Mouse (Mus musculus) E14TG2a.4 (cell line): ENCODE measurements around the gene Tsg101.
A peak's percentile ranks its signal among the peaks of the same experiment; 100 is the strongest.

Source experiments
- H3K27me3 ChIP-seq: 2 replicates; pipeline ENCODE4 v1.6.1; 2014; ENCODE audit warnings: low read length, control low read depth; ENCODE audit not compliant: insufficient read depth
- H3K36me3 ChIP-seq: 2 replicates; pipeline ENCODE4 v1.6.1; 2014; ENCODE audit warnings: low read length, control low read depth; ENCODE audit not compliant: insufficient read depth
- H3K4me1 ChIP-seq: replicated peaks from 2 replicates; pipeline ENCODE4 v1.6.1; 2014; ENCODE audit warnings: low read depth, low read length, control low read depth
- H3K4me3 ChIP-seq: replicated peaks from 2 replicates; pipeline ENCODE4 v1.5.1; 2014; ENCODE audit warnings: mild to moderate bottlenecking, low read length
- H3K9me3 ChIP-seq: 2 replicates; pipeline ENCODE4 v1.6.1; 2014; ENCODE audit warnings: low read length, control low read depth
- CTCF ChIP-seq: conservative IDR thresholded peaks from 2 replicates; pipeline ENCODE4 v1.5.1; 2014; ENCODE audit warnings: low read length
- NANOG ChIP-seq: IDR thresholded peaks from 2 replicates; pipeline ENCODE4 v1.6.1; 2014; ENCODE audit warnings: borderline replicate concordance, low read length, mixed read lengths
- POU5F1 ChIP-seq: IDR thresholded peaks from 2 replicates; pipeline ENCODE4 v1.6.1; 2014; ENCODE audit warnings: low read length, borderline replicate concordance

Gene Tsg101

DNA sequence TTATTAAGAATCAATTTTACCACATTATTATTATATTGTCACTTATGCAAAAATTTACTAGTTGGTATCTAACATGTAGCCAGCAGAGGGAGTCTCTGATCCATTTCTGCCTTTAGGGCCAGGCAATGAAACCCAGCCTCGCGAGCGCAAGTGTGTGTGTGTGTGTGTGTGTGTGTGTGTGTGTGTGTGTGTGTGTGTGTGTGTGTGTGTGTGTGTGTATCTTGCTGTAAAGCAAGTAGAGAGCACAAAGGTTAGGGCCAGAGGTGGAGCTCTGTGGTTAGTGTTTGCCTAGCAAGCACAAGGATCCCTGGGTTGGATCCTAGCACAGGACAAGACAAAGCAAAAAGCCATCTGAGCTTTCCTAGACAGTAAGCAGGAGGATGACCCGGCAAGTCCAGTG lies 16.1 kb upstream of the Tsg101 start:
- Histone ChIP-seq H3K9me3 (no peaks in the 10 kb centered on the region), H3K4me1 (no peaks in the 10 kb centered on the region), H3K4me3 (no peak overlapping the region), H3K27me3 (no peaks in the 10 kb centered on the region), H3K36me3 (peaks cover 58% of the 10 kb centered on the region)
- TF ChIP-seq CTCF: 0 out of 2 replicates have a peak, but pooled peaks have one; percentile 4
- no peak for TF ChIP-seq NANOG
- TF ChIP-seq POU5F1: no peak

GRCm38 (mm10) chr7:46934788-46935187 lies 15.0 kb upstream of the Tsg101 start:
- H3K36me3 ChIP-seq: peaks cover 55% of the 10 kb centered on the region
- H3K9me3 ChIP-seq: no peaks in the 10 kb centered on the region
- no peak for TF ChIP-seq CTCF
- TF ChIP-seq POU5F1: no peak
- no peak for TF ChIP-seq NANOG
- H3K4me3 ChIP-seq: no peak overlapping the region
- no peaks in the 10 kb centered on the region for H3K27me3 ChIP-seq
- H3K4me1 ChIP-seq: no peaks in the 10 kb centered on the region

DNA sequence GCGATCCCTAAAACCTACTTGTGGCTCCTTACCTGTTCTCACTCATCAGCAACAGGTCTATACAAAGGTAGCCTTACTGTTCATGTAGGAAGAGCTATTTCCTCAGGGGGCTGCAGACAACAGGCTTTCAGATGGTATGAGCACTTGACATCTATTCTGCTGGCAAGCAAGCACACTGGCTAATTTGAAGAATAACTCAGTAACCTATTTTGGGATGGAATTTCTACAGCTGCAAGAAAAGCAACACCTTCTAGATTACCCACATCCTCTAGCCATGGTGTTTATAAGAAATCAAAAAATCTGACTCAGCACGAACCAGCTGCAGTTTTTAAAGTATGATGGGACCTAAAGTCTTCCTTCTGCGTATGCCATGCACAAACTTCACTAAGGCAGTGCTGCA lies 11.6 kb upstream of the Tsg101 start:
- TF ChIP-seq POU5F1: no peak
- no peak for TF ChIP-seq CTCF
- no peak for TF ChIP-seq NANOG
- Histone ChIP-seq H3K27me3 (no peaks in the 10 kb centered on the region), H3K4me3 (no peak overlapping the region), H3K36me3 (peaks cover 38% of the 10 kb centered on the region), H3K4me1 (no peaks in the 10 kb centered on the region), H3K9me3 (no peaks in the 10 kb centered on the region)

DNA sequence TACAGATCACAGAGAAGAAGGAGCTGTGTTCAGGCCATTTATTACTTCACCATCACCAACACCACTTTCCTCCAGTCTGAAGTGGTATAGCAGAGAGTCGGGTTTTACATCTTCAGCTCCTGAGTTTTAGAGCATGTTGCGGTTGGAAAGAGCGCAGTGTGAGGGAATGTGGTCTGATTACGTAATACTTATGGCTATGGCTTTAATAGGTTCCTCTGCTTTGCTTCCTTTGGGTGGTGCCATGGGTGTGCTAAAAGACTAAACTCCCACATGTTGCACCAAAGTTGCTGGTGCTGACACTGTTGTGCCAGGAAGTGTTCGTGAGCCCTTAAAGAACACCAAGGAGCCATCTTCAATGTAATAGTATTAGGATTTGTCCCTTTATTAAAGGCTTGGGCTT lies 8.5 kb upstream of the Tsg101 start:
- H3K27me3 ChIP-seq: no peaks in the 10 kb centered on the region
- H3K4me1 ChIP-seq: no peaks in the 10 kb centered on the region
- H3K36me3 ChIP-seq: peaks cover 28% of the 10 kb centered on the region
- TF ChIP-seq POU5F1 (no peak), CTCF (no peak), NANOG (no peak)
- H3K4me3 ChIP-seq: no peak overlapping the region
- H3K9me3 ChIP-seq: no peaks in the 10 kb centered on the region

DNA sequence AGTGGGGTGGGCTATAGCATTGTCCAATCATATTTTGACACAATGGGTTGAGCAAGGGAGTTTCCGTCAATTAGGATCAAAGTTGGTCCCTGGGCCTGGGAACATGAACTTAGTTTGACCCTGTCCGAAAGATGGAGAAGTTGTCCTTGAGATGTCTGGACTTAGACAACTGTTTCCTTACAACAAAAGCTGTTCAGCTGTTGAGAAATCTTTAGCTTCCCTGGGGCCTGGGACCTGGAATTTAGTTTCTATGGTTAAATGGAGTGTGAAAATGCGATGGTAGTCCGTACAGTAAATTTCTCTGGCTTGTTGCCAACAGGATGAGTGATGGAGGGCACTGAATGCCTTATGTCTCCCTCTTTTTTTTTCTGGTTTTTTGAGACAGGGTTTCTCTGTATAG lies 2.3 kb upstream of the Tsg101 start:
- peaks cover 35% of the 10 kb centered on the region for H3K4me1 ChIP-seq
- H3K9me3 ChIP-seq: no peaks in the 10 kb centered on the region
- peaks cover 16% of the 10 kb centered on the region for H3K36me3 ChIP-seq
- TF ChIP-seq POU5F1: no peak
- no peak for TF ChIP-seq CTCF
- no peak for TF ChIP-seq NANOG
- H3K4me3 ChIP-seq: no peak overlapping the region
- H3K27me3 ChIP-seq: no peaks in the 10 kb centered on the region

- peaks cover 44% of the 10 kb centered on the region for H3K4me1 ChIP-seq
- peak overlapping the region; percentile 92 for H3K4me3 ChIP-seq
- H3K36me3 ChIP-seq: peaks cover 42% of the 10 kb centered on the region
- no peaks in the 10 kb centered on the region for H3K27me3 ChIP-seq
- no peaks in the 10 kb centered on the region for H3K9me3 ChIP-seq
- TF ChIP-seq CTCF (no peak), POU5F1 (no peak), NANOG (no peak)
Measured at GRCm38 (mm10) chr7:46918678-46919371, 944 bp downstream of the Tsg101 start.

- peaks cover 66% of the 10 kb centered on the region for H3K36me3 ChIP-seq
- H3K27me3 ChIP-seq: no peaks in the 10 kb centered on the region
- H3K4me3 ChIP-seq: no peak overlapping the region
- TF ChIP-seq NANOG (no peak), POU5F1 (no peak), CTCF (no peak)
- H3K4me1 ChIP-seq: peaks cover 36% of the 10 kb centered on the region
- no peaks in the 10 kb centered on the region for H3K9me3 ChIP-seq
Measured at GRCm38 (mm10) chr7:46916376-46916775, 3.4 kb downstream of the Tsg101 start.

DNA sequence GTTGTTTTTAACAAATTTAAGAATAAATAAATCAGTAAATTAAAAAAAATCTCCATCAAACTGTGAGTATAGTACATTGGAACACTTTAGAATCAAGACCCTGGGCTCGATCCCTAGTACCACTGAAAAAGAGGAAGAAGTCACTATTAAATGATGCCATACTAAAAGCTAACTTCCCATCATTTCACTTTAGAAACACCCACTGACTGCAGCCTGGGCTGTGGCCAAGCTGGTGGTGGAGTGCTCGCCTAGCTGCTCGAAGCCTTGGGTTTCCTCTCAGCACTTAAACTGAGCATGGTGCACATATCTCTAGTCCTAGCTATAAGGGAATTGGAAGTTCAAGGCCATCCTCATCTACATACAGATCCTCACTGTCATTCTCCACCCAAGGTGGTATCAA lies 8.5 kb downstream of the Tsg101 start:
- peaks cover under 1% of the 10 kb centered on the region; the same call in 1 of the 2 replicates for H3K4me1 ChIP-seq
- H3K4me3 ChIP-seq: no peak overlapping the region
- peaks cover 96% of the 10 kb centered on the region for H3K36me3 ChIP-seq
- TF ChIP-seq POU5F1 (no peak), NANOG (no peak)
- H3K27me3 ChIP-seq: no peaks in the 10 kb centered on the region
- H3K9me3 ChIP-seq: no peaks in the 10 kb centered on the region

DNA sequence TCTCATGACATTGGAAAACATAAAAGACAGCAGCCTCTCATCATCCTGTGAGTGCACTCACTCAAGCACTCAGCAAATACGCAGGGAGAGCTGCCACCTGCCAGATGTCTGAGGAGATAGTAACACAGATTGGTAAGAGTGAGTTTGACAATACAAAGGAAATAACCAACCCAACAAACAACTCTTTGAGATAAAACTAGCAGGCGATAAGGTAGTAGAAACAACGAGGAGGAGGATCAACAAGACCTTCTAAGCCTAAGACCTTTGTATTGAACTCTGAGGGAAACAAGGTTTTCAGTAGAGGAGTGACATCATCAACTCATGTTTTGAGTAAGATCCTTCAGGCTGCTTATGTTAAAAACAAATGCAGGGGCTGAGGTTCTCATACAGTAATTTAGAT lies 20.4 kb downstream of the Tsg101 start:
- Histone ChIP-seq H3K4me1 (no peaks in the 10 kb centered on the region), H3K9me3 (no peaks in the 10 kb centered on the region), H3K4me3 (no peak overlapping the region), H3K27me3 (no peaks in the 10 kb centered on the region), H3K36me3 (peaks cover 78% of the 10 kb centered on the region)
- TF ChIP-seq POU5F1 (no peak), CTCF (no peak), NANOG (no peak)

DNA sequence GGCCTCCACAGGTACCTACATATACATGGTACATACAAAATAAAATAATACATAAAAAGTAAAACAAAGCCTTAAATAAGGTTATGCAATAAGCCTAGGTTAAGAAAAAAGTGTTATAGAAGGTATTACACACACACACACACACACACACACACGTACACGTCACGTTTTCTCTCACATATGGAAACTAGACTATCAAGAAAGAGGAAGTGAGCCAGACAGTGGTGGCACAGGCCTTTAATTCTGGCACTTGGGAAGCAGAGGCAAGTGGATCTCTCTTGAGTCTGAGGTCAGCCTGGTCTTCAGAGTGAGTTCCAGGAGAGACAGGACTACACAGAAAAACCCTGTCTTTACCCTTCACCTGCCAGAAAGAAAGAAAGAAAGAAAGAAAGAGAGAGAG lies 24.3 kb downstream of the Tsg101 start:
- Histone ChIP-seq H3K27me3 (no peaks in the 10 kb centered on the region), H3K4me3 (no peak overlapping the region), H3K9me3 (no peaks in the 10 kb centered on the region), H3K4me1 (no peaks in the 10 kb centered on the region), H3K36me3 (peaks cover 82% of the 10 kb centered on the region)
- TF ChIP-seq NANOG (no peak), CTCF (no peak), POU5F1 (no peak)
